In genomic region chr5:28318671-28319070, GRCm38 (mm10) we compare ENCODE assay signal across 8 mouse cellular contexts. TPM values are rescaled to one million over a fixed set of nuclear protein-coding genes. Genes with fewer than 3 reads are reported as not detected.
A peak's percentile ranks its signal among the peaks of the same experiment; 100 is the strongest.
DNase-seq lines count a peak whose midpoint lies in the region; ATAC-seq and TF ChIP-seq lines count a peak whose summit lies in the region.
"Had no signal": no experiment of that assay in that cellular context is flagged by ENCODE, and none has a peak within 500 bp of the region (broad histone marks: within the 10 kb centered on the region; RNA-seq: fewer than 3 reads in every experiment).

No protein-coding gene starts in this region.

- DNase-seq in limb, embryonic 14.5 days (ENCODE audit: low spot score) = no peak
- no peak for DNase-seq in stomach, postnatal 0 days (ENCODE audit: low spot score)
- no peak for DNase-seq in adrenal gland, adult (ENCODE audit: inconsistent age in 2 of 2, low spot score in 1 of 2)
- no peak for DNase-seq in frontal cortex, postnatal 10 days (ENCODE audit: low spot score in 2 of 2)
- DNase-seq: lung, postnatal 10 days had no signal

- H3K36me3 ChIP-seq in megakaryocyte, embryonic 14.5 days (replicated peaks; ENCODE audit: low read length) = peaks cover 9% of the 10 kb centered on the region
- H3K36me3 ChIP-seq in limb, embryonic 14.5 days (ENCODE audit: control insufficient read depth, insufficient read depth, low read length) = no peaks in the 10 kb centered on the region
- H3K36me3 ChIP-seq in stomach, postnatal 0 days (ENCODE audit: control insufficient read depth, insufficient read depth, low read length) = no peaks in the 10 kb centered on the region

- no peak for ATAC-seq in megakaryocyte, adult 5-6 weeks (ENCODE audit: poor library complexity, severe bottlenecking)
- no peak for ATAC-seq in limb, embryonic 14.5 days (ENCODE audit: low FRiP score, low read depth)
- ATAC-seq in stomach, postnatal 0 days (ENCODE audit: low FRiP score, low TSS enrichment) = no peak

- peak overlapping the region; percentile 56 for H3K4me2 ChIP-seq in limb, embryonic 14.5 days (replicated peaks; ENCODE audit: low read depth, low read length, severe bottlenecking)
- peak overlapping the region; percentile 76 for H3K4me2 ChIP-seq in stomach, postnatal 0 days (replicated peaks; ENCODE audit: low read depth)

- no peak for TF ChIP-seq EP300 in stomach, postnatal 0 days (optimal IDR thresholded peaks at IDR 0.05)

- WGBS in limb, embryonic 14.5 days = 70% methylated on average over 2 of the region's 2 CpGs
- WGBS in stomach, postnatal 0 days = 45% methylated on average over 2 of the region's 2 CpGs

- H3K9ac ChIP-seq in limb, embryonic 14.5 days (ENCODE audit: low read depth, low read length, severe bottlenecking) = no peak overlapping the region
- H3K9ac ChIP-seq in stomach, postnatal 0 days (ENCODE audit: low read length) = no peak overlapping the region

- H3K27me3 ChIP-seq in megakaryocyte, embryonic 14.5 days (replicated peaks) = peaks cover 4% of the 10 kb centered on the region
- no peaks in the 10 kb centered on the region for H3K27me3 ChIP-seq in limb, embryonic 14.5 days (ENCODE audit: control insufficient read depth, insufficient read depth, low read length)
- no peaks in the 10 kb centered on the region for H3K27me3 ChIP-seq in stomach, postnatal 0 days (ENCODE audit: control insufficient read depth, insufficient read depth, low read length)

- no peak for TF ChIP-seq POLR2A in embryonic fibroblast, embryonic 13.5 days (IDR thresholded peaks at IDR 0.05; ENCODE audit: low read depth, low read length)
- no peak for TF ChIP-seq POLR2A in limb, embryonic 14.5 days (IDR thresholded peaks at IDR 0.05; ENCODE audit: borderline replicate concordance, extremely low read depth, insufficient read depth, insufficient read length)

- no peak for TF ChIP-seq CTCF in embryonic fibroblast, embryonic 13.5 days (IDR thresholded peaks at IDR 0.05; ENCODE audit: borderline replicate concordance, insufficient read depth, low read length)
- no peak for TF ChIP-seq CTCF in stomach, postnatal 0 days (IDR thresholded peaks at IDR 0.05; ENCODE audit: low read depth)

- no peaks in the 10 kb centered on the region for H3K9me3 ChIP-seq in megakaryocyte, embryonic 14.5 days
- H3K9me3 ChIP-seq in limb, embryonic 14.5 days (ENCODE audit: control insufficient read depth, low read length) = no peaks in the 10 kb centered on the region
- no peaks in the 10 kb centered on the region for H3K9me3 ChIP-seq in stomach, postnatal 0 days (ENCODE audit: control insufficient read depth, low read length)

- H3K4me1 ChIP-seq in megakaryocyte, embryonic 14.5 days = peaks cover 53% of the 10 kb centered on the region
- H3K4me1 ChIP-seq in embryonic fibroblast, embryonic 13.5 days (ENCODE audit: control insufficient read depth, insufficient read depth, low read length) = no peaks in the 10 kb centered on the region; the same call in 1 of the 2 replicates
- peaks cover 14% of the 10 kb centered on the region for H3K4me1 ChIP-seq in limb, embryonic 14.5 days (ENCODE audit: control insufficient read depth, insufficient read depth, low read length)
- H3K4me1 ChIP-seq in stomach, postnatal 0 days (replicated peaks; ENCODE audit: control insufficient read depth, insufficient read depth) = peaks cover 6% of the 10 kb centered on the region; the same call in 1 of the 2 replicates

- peak overlapping the region; percentile 86 for H3K4me3 ChIP-seq in megakaryocyte, embryonic 14.5 days (replicated peaks)
- H3K4me3 ChIP-seq in embryonic fibroblast, embryonic 13.5 days (ENCODE audit: insufficient read depth, low read length) = peak overlapping the region; percentile 69
- H3K4me3 ChIP-seq in limb, embryonic 14.5 days (replicated peaks; ENCODE audit: low read length) = peak overlapping the region; percentile 97
- peak overlapping the region; percentile 75; the same call in 1 of the 2 replicates for H3K4me3 ChIP-seq in stomach, postnatal 0 days (ENCODE audit: low read depth, low read length)

- H3K27ac ChIP-seq in embryonic fibroblast, embryonic 13.5 days (ENCODE audit: insufficient read depth, low read length) = no peak overlapping the region
- H3K27ac ChIP-seq in limb, embryonic 14.5 days (replicated peaks; ENCODE audit: low read depth, low read length) = no peak overlapping the region
- no peak overlapping the region for H3K27ac ChIP-seq in stomach, postnatal 0 days (replicated peaks)

RNA-seq across cellular contexts. Expression of gene Rbm33, which starts 1.8 kb away (rescaled TPM):
- polyA plus RNA-seq in megakaryocyte, embryonic 14.5 days (2012; ENCODE audit: insufficient read depth, low replicate concordance) = 8.5 and 9.5 TPM in 2 replicates
- 34.8 and 41.7 TPM in 2 replicates for total RNA-seq in megakaryocyte, adult 5-6 weeks (2015)
- total RNA-seq in megakaryocyte, adult 5-6 weeks (2017) = 45.1 and 53.9 TPM in 2 replicates
- polyA plus RNA-seq in embryonic fibroblast, embryonic 13.5 days (2011; ENCODE audit: insufficient read length, low read depth, missing spikeins) = 24.2 and 26.4 TPM in 2 replicates
- 43.9 and 51.2 TPM in 2 replicates for polyA plus RNA-seq in limb, embryonic 14.5 days (2012; rRNA removed)
- 17.9 and 19.3 TPM in 2 replicates for polyA plus RNA-seq in limb, embryonic 14.5 days (2014; fragmentation: Nextera tagmentation; extraction: Ambion mirVana)
- polyA plus RNA-seq in stomach, postnatal 0 days (2015; fragmentation: Nextera tagmentation; extraction: Ambion mirVana) = 4.6 and 4.7 TPM in 2 replicates
